Mouse (Mus musculus): ENCODE data around the gene S100a10. TPM values are rescaled to one million over a fixed set of nuclear protein-coding genes. Genes with fewer than 3 reads are reported as not detected.

The S100a10 gene
- polyA plus RNA-seq, 1 experiment from 2014 or later: 201 TPM

DNA sequence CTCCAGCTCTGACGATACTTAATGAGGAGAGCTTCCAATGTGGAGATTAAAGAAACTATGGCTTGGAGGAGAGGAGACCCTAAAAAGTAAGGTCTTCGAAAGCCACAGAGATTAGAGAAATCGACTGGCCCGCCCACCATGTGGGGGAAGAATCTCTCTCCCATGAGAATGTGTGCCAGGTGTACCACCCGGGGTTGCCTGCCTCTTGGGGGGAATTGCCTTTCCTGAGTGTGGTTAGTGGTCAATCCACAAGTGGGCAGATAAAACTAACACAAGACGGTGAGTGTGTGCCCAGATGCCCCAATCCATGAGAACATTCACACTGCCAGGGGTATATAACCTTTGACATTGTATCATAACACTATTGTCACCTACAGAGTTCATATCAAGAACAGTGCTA is 12.8 kb downstream of the S100a10 start:
- Histone ChIP-seq H3K4me2 (replicated peaks) (no peak overlapping the region), H3K27me3 (ENCODE audit: control insufficient read depth, insufficient read depth, low read length) (no peaks in the 10 kb centered on the region), H3K4me1 (replicated peaks; ENCODE audit: control insufficient read depth, insufficient read depth, low read length) (no peaks in the 10 kb centered on the region), H3K9me3 (ENCODE audit: control insufficient read depth, low read length) (no peaks in the 10 kb centered on the region), H3K36me3 (replicated peaks; ENCODE audit: control insufficient read depth, insufficient read depth) (no peaks in the 10 kb centered on the region), H3K9ac (no peak overlapping the region), H3K27ac (no peak overlapping the region), H3K4me3 (replicated peaks; ENCODE audit: low read length) (no peak overlapping the region)
- no peak for ATAC-seq (ENCODE audit: low FRiP score)
- WGBS: 93% methylated on average over 6 of the region's 6 CpGs
- no peak for DNase-seq (ENCODE audit: low spot score)

DNA sequence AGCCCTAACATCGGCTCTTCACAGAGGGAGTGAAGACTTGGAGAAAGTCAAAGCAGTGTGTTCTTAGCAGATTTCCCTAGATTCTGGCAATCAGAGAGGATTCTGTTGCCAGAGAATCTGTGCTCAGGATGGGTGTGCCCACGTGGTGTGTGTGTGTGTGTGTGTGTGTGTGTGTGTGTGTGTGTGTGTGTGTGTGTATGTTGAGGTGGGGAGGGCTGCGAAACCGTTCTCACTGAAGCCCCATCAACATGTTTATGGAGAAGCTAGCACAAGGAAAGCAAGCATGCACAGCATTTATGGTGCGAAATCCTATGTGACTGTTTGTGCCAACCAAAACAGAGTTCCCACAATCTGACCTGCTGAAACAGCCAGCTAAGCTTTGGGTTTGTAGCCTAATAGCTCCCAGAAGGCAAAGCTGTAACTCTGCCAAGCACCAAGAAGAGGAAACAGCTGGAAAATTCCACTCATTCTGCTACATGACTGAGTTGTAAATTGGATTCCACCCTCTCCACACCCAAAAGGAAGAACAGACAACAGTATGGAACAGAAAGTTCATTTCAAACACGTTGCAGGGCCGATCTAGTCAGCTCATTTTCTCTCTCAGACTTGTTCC is 13.7 kb downstream of the S100a10 start:
- Histone ChIP-seq H3K27ac (no peak overlapping the region), H3K4me3 (replicated peaks; ENCODE audit: low read length) (no peak overlapping the region), H3K4me2 (replicated peaks) (no peak overlapping the region), H3K9me3 (ENCODE audit: control insufficient read depth, low read length) (no peaks in the 10 kb centered on the region), H3K36me3 (replicated peaks; ENCODE audit: control insufficient read depth, insufficient read depth) (no peaks in the 10 kb centered on the region), H3K4me1 (replicated peaks; ENCODE audit: control insufficient read depth, insufficient read depth, low read length) (no peaks in the 10 kb centered on the region), H3K9ac (no peak overlapping the region), H3K27me3 (ENCODE audit: control insufficient read depth, insufficient read depth, low read length) (no peaks in the 10 kb centered on the region)
- WGBS: 74% methylated on average over 7 of the region's 7 CpGs
- ATAC-seq (ENCODE audit: low FRiP score): no peak
- no peak for DNase-seq (ENCODE audit: low spot score)

DNA sequence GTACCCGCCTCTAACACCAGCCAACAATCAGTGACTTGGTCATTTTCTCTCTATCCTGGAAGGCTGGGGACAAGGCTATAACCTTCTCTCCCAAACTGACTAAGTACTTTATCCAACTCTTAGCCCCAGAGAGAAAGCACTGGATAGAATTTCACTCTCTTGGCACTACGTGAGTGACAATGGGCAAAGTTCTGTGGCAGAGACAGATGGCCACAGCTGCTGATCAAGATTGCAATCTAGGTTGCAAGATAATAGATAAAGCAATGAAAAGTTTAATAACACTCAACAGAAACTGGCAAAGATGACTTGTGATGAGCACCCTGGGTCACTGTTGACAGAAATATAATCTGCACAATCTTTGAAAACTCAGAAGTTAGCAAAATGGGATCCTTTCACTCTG is 14.2 kb downstream of the S100a10 start:
- no peak overlapping the region for H3K9ac ChIP-seq
- no peak overlapping the region for H3K4me3 ChIP-seq (replicated peaks; ENCODE audit: low read length)
- H3K27ac ChIP-seq: no peak overlapping the region
- no peaks in the 10 kb centered on the region for H3K4me1 ChIP-seq (replicated peaks; ENCODE audit: control insufficient read depth, insufficient read depth, low read length)
- no peaks in the 10 kb centered on the region for H3K27me3 ChIP-seq (ENCODE audit: control insufficient read depth, insufficient read depth, low read length)
- H3K36me3 ChIP-seq (replicated peaks; ENCODE audit: control insufficient read depth, insufficient read depth): no peaks in the 10 kb centered on the region
- WGBS: 71% methylated on average over 2 of the region's 2 CpGs
- ATAC-seq (ENCODE audit: low FRiP score) (no peak), DNase-seq (ENCODE audit: low spot score) (no peak)
- no peak overlapping the region for H3K4me2 ChIP-seq (replicated peaks)
- no peaks in the 10 kb centered on the region for H3K9me3 ChIP-seq (ENCODE audit: control insufficient read depth, low read length)

DNA sequence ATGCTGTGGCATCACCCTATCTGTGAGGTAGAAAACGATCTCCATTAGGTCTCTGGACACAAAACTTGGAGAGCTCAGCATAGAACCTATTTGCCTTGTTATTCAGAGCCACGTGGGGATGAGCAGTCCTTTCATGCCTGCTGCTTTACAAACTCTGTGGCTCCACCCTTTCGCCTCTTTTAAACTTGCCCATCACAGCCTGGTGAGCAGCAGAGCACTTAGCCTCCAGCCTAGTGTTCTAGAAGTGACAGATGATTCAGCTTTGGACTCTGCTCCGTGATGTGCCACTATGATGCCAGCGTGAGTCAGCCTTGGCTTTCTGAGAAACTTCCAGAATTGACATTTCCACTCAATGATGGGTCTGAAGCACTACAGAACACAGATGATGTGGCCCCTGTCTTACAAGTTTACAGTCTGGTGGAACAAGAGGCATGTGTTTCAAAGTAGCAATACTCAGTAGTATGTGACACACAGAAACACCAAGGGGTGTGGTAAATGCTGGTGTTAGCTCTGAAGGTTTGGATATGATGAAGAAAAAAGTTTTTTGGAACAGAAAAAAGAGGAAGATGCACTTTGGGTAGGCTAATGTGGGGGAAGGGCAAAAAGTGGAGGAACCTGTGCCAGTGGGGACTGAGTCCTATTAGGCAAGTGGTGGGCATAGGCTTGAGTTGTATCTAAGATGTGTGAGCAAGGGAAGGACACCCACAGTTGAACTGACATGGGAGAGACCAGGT is 17.3 kb downstream of the S100a10 start:
- no peaks in the 10 kb centered on the region for H3K4me1 ChIP-seq (replicated peaks; ENCODE audit: control insufficient read depth, insufficient read depth, low read length)
- no peaks in the 10 kb centered on the region for H3K27me3 ChIP-seq (ENCODE audit: control insufficient read depth, insufficient read depth, low read length)
- H3K36me3 ChIP-seq (replicated peaks; ENCODE audit: control insufficient read depth, insufficient read depth): no peaks in the 10 kb centered on the region
- no peak overlapping the region for H3K27ac ChIP-seq
- DNase-seq (ENCODE audit: low spot score) (no peak), ATAC-seq (ENCODE audit: low FRiP score) (no peak)
- H3K4me2 ChIP-seq (replicated peaks): no peak overlapping the region
- no peaks in the 10 kb centered on the region for H3K9me3 ChIP-seq (ENCODE audit: control insufficient read depth, low read length)
- 72% methylated on average over 5 of the region's 5 CpGs for WGBS
- no peak overlapping the region for H3K4me3 ChIP-seq (replicated peaks; ENCODE audit: low read length)
- H3K9ac ChIP-seq: no peak overlapping the region

DNA sequence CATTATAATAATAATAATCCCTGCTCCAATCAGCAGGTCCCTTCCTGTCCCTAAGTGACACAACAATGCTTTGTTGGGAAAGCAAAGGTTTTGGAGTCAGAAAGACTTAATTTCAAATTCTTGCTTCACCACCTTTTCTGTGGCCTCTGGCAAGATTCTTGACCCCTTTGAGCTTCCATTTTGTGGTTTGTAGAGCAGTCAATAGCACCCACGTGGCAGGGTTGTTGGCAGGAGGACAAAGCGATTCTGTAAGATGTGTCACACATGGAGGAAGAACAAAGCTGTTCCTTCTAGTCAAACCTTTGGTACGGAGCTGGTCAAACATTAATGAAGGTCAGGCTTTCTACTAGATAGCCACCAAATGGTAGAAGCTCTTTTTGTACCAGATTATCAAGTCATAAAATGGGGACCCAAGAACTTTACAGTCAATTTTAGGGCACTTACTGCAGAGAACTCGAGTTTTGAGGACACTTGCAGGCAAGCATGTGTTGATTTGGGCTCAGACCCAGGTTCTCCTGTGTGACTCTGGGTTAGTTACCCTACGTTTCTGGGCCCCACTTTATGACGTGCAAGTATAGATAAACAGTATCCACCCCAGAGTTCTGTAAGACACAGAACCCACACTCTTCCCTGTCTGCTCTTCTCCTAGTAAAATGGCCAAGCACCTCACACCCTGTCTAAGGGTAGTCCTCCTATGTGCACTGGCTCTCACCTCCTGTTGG is 24.6 kb downstream of the S100a10 start:
- Histone ChIP-seq H3K27ac (no peak overlapping the region), H3K36me3 (replicated peaks; ENCODE audit: control insufficient read depth, insufficient read depth) (no peaks in the 10 kb centered on the region), H3K9me3 (ENCODE audit: control insufficient read depth, low read length) (no peaks in the 10 kb centered on the region), H3K4me3 (replicated peaks; ENCODE audit: low read length) (no peak overlapping the region), H3K4me2 (replicated peaks) (no peak overlapping the region), H3K9ac (no peak overlapping the region), H3K27me3 (ENCODE audit: control insufficient read depth, insufficient read depth, low read length) (no peaks in the 10 kb centered on the region), H3K4me1 (replicated peaks; ENCODE audit: control insufficient read depth, insufficient read depth, low read length) (no peaks in the 10 kb centered on the region)
- DNase-seq (ENCODE audit: low spot score) (no peak), ATAC-seq (ENCODE audit: low FRiP score) (no peak)
- WGBS: 72% methylated on average over 6 of the region's 6 CpGs

DNA sequence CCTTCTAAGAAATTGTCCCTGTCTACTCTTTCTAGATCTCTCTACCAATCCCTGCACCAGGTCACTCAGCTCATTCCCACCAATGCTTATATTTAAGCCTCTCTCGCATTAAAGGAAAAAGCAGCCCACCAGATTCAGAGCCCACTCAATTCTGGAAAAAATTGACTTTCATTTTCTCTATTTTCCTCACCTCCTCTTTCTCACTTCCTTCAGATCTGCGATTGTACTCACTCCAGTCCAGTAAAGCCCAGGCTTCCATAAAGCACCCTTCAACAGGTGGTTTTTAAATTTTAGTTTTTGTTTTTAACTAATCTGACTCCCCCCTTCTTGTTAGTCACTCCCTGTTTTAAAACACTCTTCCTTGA is 25.1 kb downstream of the S100a10 start:
- H3K4me2 ChIP-seq (replicated peaks): no peak overlapping the region
- no peaks in the 10 kb centered on the region for H3K4me1 ChIP-seq (replicated peaks; ENCODE audit: control insufficient read depth, insufficient read depth, low read length)
- 99% methylated on average over 2 of the region's 2 CpGs for WGBS

DNA sequence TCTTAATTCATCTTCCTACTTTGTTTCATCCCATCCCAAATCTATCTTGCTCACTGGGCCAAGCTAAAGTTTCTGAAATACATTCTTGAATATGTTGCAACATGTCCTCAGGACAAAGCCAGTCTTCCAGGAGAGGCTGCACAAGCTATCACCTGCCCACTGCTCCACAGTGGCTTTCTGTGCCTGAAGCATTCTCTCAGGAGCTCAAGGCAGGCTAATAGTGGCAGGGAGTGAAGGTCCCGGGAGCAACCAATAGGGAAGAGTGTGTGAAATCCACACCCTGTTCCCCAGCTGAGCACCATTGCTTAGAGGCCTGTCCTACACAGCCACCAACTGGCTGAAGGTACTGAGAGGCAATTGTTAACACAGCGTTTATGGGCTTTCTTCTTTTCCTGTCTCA is 26.1 kb downstream of the S100a10 start:
- H3K4me2 ChIP-seq (replicated peaks): no peak overlapping the region
- no peak overlapping the region for H3K27ac ChIP-seq
- no peak overlapping the region for H3K9ac ChIP-seq
- 62% methylated on average over 2 of the region's 2 CpGs for WGBS
- no peaks in the 10 kb centered on the region for H3K9me3 ChIP-seq (ENCODE audit: control insufficient read depth, low read length)
- no peaks in the 10 kb centered on the region for H3K4me1 ChIP-seq (replicated peaks; ENCODE audit: control insufficient read depth, insufficient read depth, low read length)
- H3K36me3 ChIP-seq (replicated peaks; ENCODE audit: control insufficient read depth, insufficient read depth): no peaks in the 10 kb centered on the region
- no peaks in the 10 kb centered on the region for H3K27me3 ChIP-seq (ENCODE audit: control insufficient read depth, insufficient read depth, low read length)
- H3K4me3 ChIP-seq (replicated peaks; ENCODE audit: low read length): no peak overlapping the region
- DNase-seq (ENCODE audit: low spot score) (no peak), ATAC-seq (ENCODE audit: low FRiP score) (no peak)

More for the DNA sequence above, 25.1 kb downstream of the S100a10 start:
- H3K36me3 ChIP-seq (replicated peaks; ENCODE audit: control insufficient read depth, insufficient read depth): no peaks in the 10 kb centered on the region
- no peak overlapping the region for H3K9ac ChIP-seq
- no peak for ATAC-seq (ENCODE audit: low FRiP score)
- no peak overlapping the region for H3K4me3 ChIP-seq (replicated peaks; ENCODE audit: low read length)
- no peak for DNase-seq (ENCODE audit: low spot score)
- no peaks in the 10 kb centered on the region for H3K27me3 ChIP-seq (ENCODE audit: control insufficient read depth, insufficient read depth, low read length)
- no peak overlapping the region for H3K27ac ChIP-seq
- H3K9me3 ChIP-seq (ENCODE audit: control insufficient read depth, low read length): no peaks in the 10 kb centered on the region

DNA sequence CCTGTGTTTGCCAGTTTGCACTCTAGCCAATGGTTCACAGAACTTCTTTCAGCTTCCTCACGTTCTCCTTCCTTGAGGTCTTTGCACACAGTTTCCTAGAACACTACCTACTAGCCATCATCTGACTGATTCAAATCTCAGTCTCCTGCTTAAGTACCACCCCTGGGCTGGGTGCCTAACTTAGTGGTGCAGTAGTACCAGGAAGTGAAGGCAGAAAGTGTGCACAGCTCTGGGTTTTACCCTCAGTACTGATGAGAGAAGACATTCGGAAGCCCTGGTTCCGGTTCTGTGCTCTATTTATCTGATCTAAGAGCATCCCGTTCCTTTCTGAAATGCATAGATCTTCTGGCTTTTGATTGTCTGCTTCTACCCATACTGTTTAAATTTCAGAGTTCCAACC is 26.8 kb downstream of the S100a10 start:
- Histone ChIP-seq H3K4me1 (replicated peaks; ENCODE audit: control insufficient read depth, insufficient read depth, low read length) (no peaks in the 10 kb centered on the region), H3K9me3 (ENCODE audit: control insufficient read depth, low read length) (no peaks in the 10 kb centered on the region), H3K27me3 (ENCODE audit: control insufficient read depth, insufficient read depth, low read length) (no peaks in the 10 kb centered on the region), H3K4me3 (replicated peaks; ENCODE audit: low read length) (no peak overlapping the region), H3K4me2 (replicated peaks) (no peak overlapping the region), H3K9ac (no peak overlapping the region), H3K27ac (no peak overlapping the region), H3K36me3 (replicated peaks; ENCODE audit: control insufficient read depth, insufficient read depth) (no peaks in the 10 kb centered on the region)
- WGBS: 90% methylated on average over 4 of the region's 4 CpGs
- DNase-seq (ENCODE audit: low spot score) (no peak), ATAC-seq (ENCODE audit: low FRiP score) (no peak)

DNA sequence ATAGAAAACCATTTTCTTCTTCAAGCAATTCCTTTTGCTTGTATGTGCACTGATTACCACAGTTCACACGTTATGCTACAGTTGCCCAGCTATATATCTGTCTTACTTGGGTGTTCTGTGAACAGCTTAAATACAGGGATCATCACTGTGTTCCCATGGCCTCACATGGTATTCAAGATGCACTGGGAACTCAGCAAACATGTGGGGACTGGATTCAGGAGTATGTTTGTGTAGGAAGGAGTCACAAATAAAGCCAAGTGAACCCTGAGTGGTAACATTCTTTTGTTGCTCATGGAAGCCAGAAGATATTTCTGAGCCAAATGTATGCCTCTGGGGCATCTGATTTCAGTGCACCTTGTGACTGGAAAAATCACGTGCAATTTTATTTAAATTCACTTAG is 28.2 kb downstream of the S100a10 start:
- Histone ChIP-seq H3K9me3 (ENCODE audit: control insufficient read depth, low read length) (no peaks in the 10 kb centered on the region), H3K9ac (no peak overlapping the region), H3K4me1 (replicated peaks; ENCODE audit: control insufficient read depth, insufficient read depth, low read length) (no peaks in the 10 kb centered on the region), H3K4me3 (replicated peaks; ENCODE audit: low read length) (no peak overlapping the region), H3K4me2 (replicated peaks) (no peak overlapping the region), H3K27me3 (ENCODE audit: control insufficient read depth, insufficient read depth, low read length) (no peaks in the 10 kb centered on the region), H3K36me3 (replicated peaks; ENCODE audit: control insufficient read depth, insufficient read depth) (no peaks in the 10 kb centered on the region), H3K27ac (no peak overlapping the region)
- ATAC-seq (ENCODE audit: low FRiP score) (no peak), DNase-seq (ENCODE audit: low spot score) (no peak)
- 86% methylated on average over 2 of the region's 2 CpGs for WGBS

All from hindbrain, embryonic 14.5 days (tissue).